Mouse (Mus musculus) heart, adult 2 months (tissue): Measurements from ENCODE around the gene H2-Eb2.

Experiments
- CTCF ChIP-seq: fragments of 200-600 bp; IDR thresholded peaks from 2 replicates; pipeline ENCODE4 v1.8.1; 2022; ENCODE audit warnings: antibody characterized with exemption, mild to moderate bottlenecking, moderate library complexity
- EP300 ChIP-seq: fragments of 200-500 bp; IDR thresholded peaks from 2 replicates; pipeline ENCODE4 v1.6.1; 2011; ENCODE audit warnings: low read depth, low read length, control low read depth; ENCODE audit not compliant: insufficient read depth
- POLR2A ChIP-seq: fragments of 200-500 bp; IDR thresholded peaks from 2 replicates; pipeline ENCODE4 v1.6.1; 2011; ENCODE audit warnings: mild to moderate bottlenecking, low read depth, low read length, control low read depth; ENCODE audit not compliant: insufficient read depth

DNA sequence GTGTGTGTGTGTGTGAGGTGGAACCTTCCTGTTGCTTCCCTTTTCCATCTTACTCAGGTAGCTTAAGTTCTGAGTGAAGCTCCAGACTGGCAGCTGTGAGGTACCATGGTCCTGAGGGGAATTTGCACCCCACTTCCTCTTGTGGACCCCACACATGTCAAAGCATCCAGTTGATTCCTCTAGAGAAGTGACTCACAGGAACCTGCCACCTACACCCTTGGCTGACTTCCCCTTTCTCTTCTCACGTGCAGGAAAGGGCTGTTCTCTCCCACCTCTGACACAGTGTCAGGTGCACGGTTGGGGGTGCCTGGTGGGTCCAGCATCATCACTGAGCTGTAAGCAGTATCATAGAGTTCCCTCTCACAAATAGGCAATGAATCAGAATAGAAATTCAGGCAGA lies 31.9 kb upstream of the H2-Eb2 start:
- TF ChIP-seq POLR2A, result no peak
- no peak for TF ChIP-seq CTCF
- TF ChIP-seq EP300, result no peak
